Mouse (Mus musculus) midbrain, embryonic 11.5 days (tissue): ENCODE measurements around the gene Abca16. TPM values are rescaled to one million over a fixed set of nuclear protein-coding genes. Genes with fewer than 3 reads are reported as not detected.

Source experiments
- ATAC-seq: fragments of 200-750 bp; cut with Nextera tagmentation; 2 replicates; pipeline ENCODE4 v1.8.0; 2017; ENCODE audit warnings: moderate TSS enrichment, moderate library complexity; ENCODE audit not compliant: low FRiP score
- DNase-seq: peaks from one replicate; pipeline ENCODE4 v3.0.0; 2015; ENCODE audit warnings: low spot score; ENCODE audit errors: missing footprints
- H3K27ac ChIP-seq: fragments of 300-500 bp; sonication (generic); 2 replicates; pipeline ENCODE4 v1.5.1; 2014; ENCODE audit warnings: low read depth, low read length
- H3K27me3 ChIP-seq: fragments of 300-500 bp; sonication (generic); 2 replicates; pipeline ENCODE4 v1.6.1; 2014; ENCODE audit warnings: mild to moderate bottlenecking, low read length, moderate library complexity, mixed read lengths; ENCODE audit not compliant: control insufficient read depth, insufficient read depth
- H3K36me3 ChIP-seq: fragments of 300-500 bp; sonication (generic); 2 replicates; pipeline ENCODE4 v1.6.1; 2014; ENCODE audit warnings: mild to moderate bottlenecking, low read length, moderate library complexity, mixed read lengths; ENCODE audit not compliant: control insufficient read depth, insufficient read depth
- H3K4me1 ChIP-seq: fragments of 300-500 bp; sonication (generic); 2 replicates; pipeline ENCODE4 v1.6.1; 2014; ENCODE audit warnings: low read length; ENCODE audit not compliant: control insufficient read depth, insufficient read depth
- H3K4me2 ChIP-seq: fragments of 300-500 bp; sonication (generic); 2 replicates; pipeline ENCODE4 v1.6.1; 2014; ENCODE audit warnings: mild to moderate bottlenecking, moderate library complexity
- H3K4me3 ChIP-seq: fragments of 300-500 bp; sonication (generic); 2 replicates; pipeline ENCODE4 v1.5.1; 2014; ENCODE audit warnings: low read depth, low read length
- H3K9ac ChIP-seq: fragments of 300-500 bp; sonication (generic); 2 replicates; pipeline ENCODE4 v1.6.1; 2014; ENCODE audit warnings: low read length
- H3K9me3 ChIP-seq: fragments of 300-500 bp; sonication (generic); 2 replicates; pipeline ENCODE4 v1.6.1; 2016; ENCODE audit warnings: low read length; ENCODE audit not compliant: control insufficient read depth
- WGBS: fragments of 180-500 bp; shearing (Covaris S2); extraction: QIAGEN DNeasy Blood & Tissue Kit; methylation state at CpG from one replicate; pipeline ENCODE4 v1.1.7; 2014; 5-methylcytosine and 5-hydroxymethylcytosine counted together
- polyA plus RNA-seq: library from polyadenylated mRNA; unstranded; fragments of >200 nt; fragmentation: Nextera tagmentation; extraction: Ambion mirVana; gene quantifications from 2 replicates; pipeline ENCODE4 v1.2.1, GENCODE M21; 2014

Abca16 gene
- polyA plus RNA-seq, 1 experiment from 2014 or later, result not detected

DNA sequence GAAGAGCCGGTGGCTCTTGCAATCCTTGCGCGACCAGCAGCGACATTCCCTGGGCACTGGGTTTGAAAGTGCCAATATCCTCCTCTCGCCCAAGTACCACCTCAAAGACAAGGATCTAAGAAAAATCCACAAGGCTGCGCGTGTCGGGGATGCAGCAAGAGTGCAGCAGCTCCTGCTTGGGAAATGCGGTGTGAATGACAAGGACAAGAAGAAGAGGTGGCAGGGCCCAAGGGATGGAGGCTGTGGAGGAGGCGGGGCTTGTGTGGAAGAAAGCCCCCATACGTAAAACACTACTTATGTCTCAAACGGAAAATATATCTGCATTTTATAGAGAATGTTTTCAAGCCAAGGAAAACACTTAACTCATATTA lies 143.7 kb downstream of the Abca16 start:
- H3K4me2 ChIP-seq, result peak overlapping the region; percentile 34
- no peaks in the 10 kb centered on the region for H3K4me1 ChIP-seq
- H3K27me3 ChIP-seq, result no peaks in the 10 kb centered on the region
- H3K4me3 ChIP-seq, result peak overlapping the region; percentile 10; the same call in 1 of the 2 replicates
- WGBS, result 35% methylated on average over 12 of the region's 12 CpGs
- no peaks in the 10 kb centered on the region for H3K36me3 ChIP-seq
- DNase-seq, result no peak
- peak; percentile 42 for ATAC-seq
- no peak overlapping the region for H3K9ac ChIP-seq
- H3K9me3 ChIP-seq, result no peaks in the 10 kb centered on the region
- no peak overlapping the region for H3K27ac ChIP-seq

DNA sequence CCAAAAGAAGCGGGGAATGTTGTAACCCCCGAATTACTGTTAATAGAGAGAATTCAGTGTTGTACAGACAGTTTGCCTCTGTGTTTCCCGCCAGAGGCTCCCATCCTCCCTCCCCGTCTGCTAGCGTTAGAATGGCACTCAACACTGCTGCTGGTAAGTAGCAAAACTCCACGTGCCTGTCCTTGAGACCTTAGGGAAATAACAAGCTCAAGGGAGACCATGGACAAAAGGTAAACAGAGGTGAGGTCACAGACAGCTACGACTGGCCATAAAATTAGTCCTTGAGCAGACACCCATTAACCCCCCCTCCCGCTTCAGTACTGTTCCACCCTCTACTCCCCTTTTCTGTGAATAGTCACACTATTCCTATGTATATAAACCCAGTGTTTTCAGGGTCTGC lies 157.9 kb downstream of the Abca16 start:
- H3K4me3 ChIP-seq, result no peak overlapping the region
- H3K36me3 ChIP-seq, result no peaks in the 10 kb centered on the region
- no peak overlapping the region for H3K27ac ChIP-seq
- H3K4me2 ChIP-seq, result no peak overlapping the region
- H3K27me3 ChIP-seq, result no peaks in the 10 kb centered on the region
- H3K9ac ChIP-seq, result no peak overlapping the region
- ATAC-seq, result no peak
- H3K4me1 ChIP-seq, result no peaks in the 10 kb centered on the region
- DNase-seq, result no peak
- no peaks in the 10 kb centered on the region for H3K9me3 ChIP-seq
- 89% methylated on average over 8 of the region's 8 CpGs for WGBS

DNA sequence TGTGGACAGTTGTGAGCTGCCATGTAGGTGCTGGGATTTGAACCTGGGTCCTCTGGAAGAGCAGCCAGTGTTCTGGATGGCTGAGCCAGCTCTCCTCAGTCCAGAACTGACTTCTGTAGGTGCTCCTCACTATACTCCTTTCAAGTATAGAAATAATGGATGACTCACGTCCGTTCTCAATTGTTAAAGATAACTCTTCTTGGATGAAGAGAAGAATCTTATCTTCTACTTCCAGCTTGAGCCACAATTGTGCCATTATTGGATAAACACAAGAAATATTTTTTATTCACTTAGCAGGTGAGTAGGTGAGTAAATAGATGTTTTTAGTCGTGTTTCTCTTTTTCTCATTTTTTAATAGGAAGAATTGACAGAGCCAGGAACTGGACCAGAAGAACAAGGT lies 167.1 kb downstream of the Abca16 start:
- no peak overlapping the region for H3K9ac ChIP-seq
- no peaks in the 10 kb centered on the region for H3K4me1 ChIP-seq
- no peak overlapping the region for H3K27ac ChIP-seq
- H3K36me3 ChIP-seq, result no peaks in the 10 kb centered on the region
- 84% methylated on average over 3 of the region's 3 CpGs for WGBS
- H3K4me2 ChIP-seq, result no peak overlapping the region
- DNase-seq, result no peak
- H3K4me3 ChIP-seq, result no peak overlapping the region
- H3K9me3 ChIP-seq, result no peaks in the 10 kb centered on the region
- no peak for ATAC-seq
- H3K27me3 ChIP-seq, result no peaks in the 10 kb centered on the region

Other genes with a start within 250 kb of the Abca16 start
- not detected in 2 replicates for gene Anks4b, start 235.8 kb upstream of the Abca16 start, polyA plus RNA-seq
- 27.3 and 28.9 TPM in 2 replicates for gene Crym, start 207.5 kb upstream of the Abca16 start, polyA plus RNA-seq
- 0.26 TPM in 1 of 2 replicates, not detected in the other for gene Abca14, start 205.7 kb upstream of the Abca16 start, polyA plus RNA-seq
- not detected in 2 replicates for gene Abca15, start 81.0 kb upstream of the Abca16 start, polyA plus RNA-seq
- 201 and 211 TPM in 2 replicates for gene Uqcrc2, start 225.5 kb downstream of the Abca16 start, polyA plus RNA-seq